10 mouse cellular contexts compared by ENCODE assay signal in genomic region chr13:77864804-77865203, GRCm38 (mm10).
A peak's percentile ranks its signal among the peaks of the same experiment; 100 is the strongest.
DNase-seq lines count a peak whose midpoint lies in the region; ATAC-seq and TF ChIP-seq lines count a peak whose summit lies in the region.
"Had no signal": no experiment of that assay in that cellular context is flagged by ENCODE, and none has a peak within 500 bp of the region (broad histone marks: within the 10 kb centered on the region; RNA-seq: fewer than 3 reads in every experiment).

No protein-coding gene starts in this region.

- ATAC-seq in embryonic facial prominence, embryonic 11.5 days (replicated peaks; ENCODE audit: insufficient number of reproducible peaks, low FRiP score, low TSS enrichment, low read depth), result no peak
- ATAC-seq in lung, postnatal 0 days, result no peak
- peak; percentile 55 for ATAC-seq in forebrain, embryonic 15.5 days (replicated peaks)

- DNase-seq in embryonic facial prominence, embryonic 11.5 days (ENCODE audit: low spot score), result peak; percentile 53
- DNase-seq in embryonic facial prominence, embryonic 10.5 days (ENCODE audit: low spot score), result no peak
- peak; percentile 29 for DNase-seq in lung, postnatal 0 days (ENCODE audit: low spot score)
- no peak for DNase-seq in lung, adult 18-20 months
- DNase-seq in retina, postnatal 1 day, result peak; percentile 72
- no peak for DNase-seq in thymus, postnatal 4 days
- DNase-seq in right cerebral cortex, postnatal 10 days (ENCODE audit: low spot score in 2 of 2), result no peak
- DNase-seq: heart, adult 11 months; layer of hippocampus, postnatal 36 days had no signal

- no peak overlapping the region for H3K27ac ChIP-seq in embryonic facial prominence, embryonic 11.5 days (replicated peaks; ENCODE audit: low read depth, low read length)
- no peak overlapping the region for H3K27ac ChIP-seq in embryonic facial prominence, embryonic 10.5 days (replicated peaks)
- no peak overlapping the region for H3K27ac ChIP-seq in lung, postnatal 0 days (ENCODE audit: low read length)
- no peak overlapping the region for H3K27ac ChIP-seq in forebrain, embryonic 15.5 days (replicated peaks)

- no peaks in the 10 kb centered on the region for H3K4me1 ChIP-seq in embryonic facial prominence, embryonic 11.5 days (ENCODE audit: control insufficient read depth, insufficient read depth, low read length)
- 0 out of 2 replicates have a peak, but pooled peaks cover 2% of the 10 kb centered on the region for H3K4me1 ChIP-seq in embryonic facial prominence, embryonic 10.5 days
- H3K4me1 ChIP-seq in lung, postnatal 0 days (ENCODE audit: insufficient read depth, low read depth, low read length), result no peaks in the 10 kb centered on the region
- H3K4me1 ChIP-seq in forebrain, embryonic 15.5 days, result no peaks in the 10 kb centered on the region

- WGBS in embryonic facial prominence, embryonic 11.5 days, result 94% methylated on average over 1 of the region's 1 CpGs
- 93% methylated on average over 1 of the region's 1 CpGs for WGBS in embryonic facial prominence, embryonic 10.5 days
- 97% methylated on average over 1 of the region's 1 CpGs for WGBS in lung, postnatal 0 days
- 88% methylated on average over 1 of the region's 1 CpGs for WGBS in forebrain, embryonic 15.5 days

- TF ChIP-seq EP300 in lung, postnatal 0 days (IDR thresholded peaks at IDR 0.05), result no peak

- TF ChIP-seq CTCF in lung, postnatal 0 days (IDR thresholded peaks at IDR 0.05), result peak; percentile 35

- no peak overlapping the region for H3K9ac ChIP-seq in embryonic facial prominence, embryonic 11.5 days (replicated peaks; ENCODE audit: low read length)
- H3K9ac ChIP-seq in lung, postnatal 0 days (replicated peaks; ENCODE audit: low read depth), result no peak overlapping the region
- no peak overlapping the region for H3K9ac ChIP-seq in forebrain, embryonic 15.5 days (replicated peaks)

- no peak overlapping the region for H3K4me3 ChIP-seq in embryonic facial prominence, embryonic 11.5 days (ENCODE audit: low read depth, low read length)
- H3K4me3 ChIP-seq in embryonic facial prominence, embryonic 10.5 days, result no peak overlapping the region
- no peak overlapping the region for H3K4me3 ChIP-seq in lung, postnatal 0 days (ENCODE audit: low read depth, low read length)
- no peak overlapping the region for H3K4me3 ChIP-seq in forebrain, embryonic 15.5 days

- H3K27me3 ChIP-seq in embryonic facial prominence, embryonic 11.5 days (ENCODE audit: control insufficient read depth, insufficient read depth, low read length), result no peaks in the 10 kb centered on the region
- H3K27me3 ChIP-seq in embryonic facial prominence, embryonic 10.5 days (replicated peaks; ENCODE audit: low read depth, poor library complexity, severe bottlenecking), result no peaks in the 10 kb centered on the region
- H3K27me3 ChIP-seq in lung, postnatal 0 days (replicated peaks; ENCODE audit: insufficient read depth, low read length), result no peaks in the 10 kb centered on the region
- H3K27me3 ChIP-seq in forebrain, embryonic 15.5 days, result no peaks in the 10 kb centered on the region

- no peaks in the 10 kb centered on the region for H3K36me3 ChIP-seq in embryonic facial prominence, embryonic 11.5 days (replicated peaks; ENCODE audit: control insufficient read depth, insufficient read depth, low read depth, low read length)
- no peaks in the 10 kb centered on the region for H3K36me3 ChIP-seq in embryonic facial prominence, embryonic 10.5 days (replicated peaks)
- no peaks in the 10 kb centered on the region for H3K36me3 ChIP-seq in lung, postnatal 0 days (ENCODE audit: insufficient read depth, low read length)
- H3K36me3 ChIP-seq in forebrain, embryonic 15.5 days, result no peaks in the 10 kb centered on the region

- no peak overlapping the region for H3K4me2 ChIP-seq in embryonic facial prominence, embryonic 11.5 days (ENCODE audit: low read depth, low read length)
- no peak overlapping the region for H3K4me2 ChIP-seq in lung, postnatal 0 days (replicated peaks; ENCODE audit: low read depth, low read length)
- no peak overlapping the region for H3K4me2 ChIP-seq in forebrain, embryonic 15.5 days (replicated peaks)

- no peaks in the 10 kb centered on the region for H3K9me3 ChIP-seq in embryonic facial prominence, embryonic 11.5 days (replicated peaks; ENCODE audit: control insufficient read depth, low read length)
- H3K9me3 ChIP-seq in embryonic facial prominence, embryonic 10.5 days, result no peaks in the 10 kb centered on the region
- no peaks in the 10 kb centered on the region for H3K9me3 ChIP-seq in lung, postnatal 0 days (ENCODE audit: low read length)
- no peaks in the 10 kb centered on the region for H3K9me3 ChIP-seq in forebrain, embryonic 15.5 days

Comparison
In these comparisons a context has a peak if more than half of its experiments do, and no peak if none do; other contexts are left out.
1. DNase-seq: peak in embryonic facial prominence, embryonic 11.5 days (single experiment), lung, postnatal 0 days (single experiment) and retina, postnatal 1 day (single experiment); none in embryonic facial prominence, embryonic 10.5 days (single experiment), lung, adult 18-20 months (0 of 2), thymus, postnatal 4 days (single experiment) and right cerebral cortex, postnatal 10 days (0 of 2).